Mouse (Mus musculus): ENCODE measurements around the gene Cgn. TPM values are rescaled to one million over a fixed set of nuclear protein-coding genes. Genes with fewer than 3 reads are reported as not detected.
"Not testable (repeated sequence)": the region's sequence is repeated elsewhere in the genome, so short reads cannot be mapped to it uniquely, and the experiment has no call there.

Gene Cgn
- total and polyA plus RNA-seq, 3 experiments = 0.04 to 0.86 TPM; not detected in 1

DNA sequence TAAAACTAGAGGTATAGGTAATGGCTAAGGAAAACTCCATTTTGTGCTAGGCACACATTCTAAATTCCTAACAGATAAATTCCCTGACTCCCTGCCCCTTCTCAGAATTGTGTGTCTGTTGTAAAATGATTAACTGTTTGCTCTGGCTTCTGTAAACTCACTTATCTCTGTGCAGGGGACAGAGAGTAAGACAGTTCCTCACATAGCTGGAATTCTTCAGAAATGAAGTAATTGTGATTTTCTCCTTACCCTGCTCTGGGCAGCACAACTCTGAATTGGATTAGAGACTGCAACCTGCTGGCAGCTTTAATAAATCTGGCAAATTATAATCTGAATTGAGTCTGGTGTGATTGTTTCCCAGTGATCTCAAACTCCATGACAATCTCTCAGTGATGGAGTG is 75.7 kb downstream of the Cgn start:
- H3K36me3 ChIP-seq (ENCODE audit: control insufficient read depth in 1 of 2, insufficient read depth in 2 of 2, low read length in 2 of 2); H3K4me3 ChIP-seq (ENCODE audit: control insufficient read depth in 1 of 2, insufficient read depth in 1 of 2, low read depth in 2 of 2, low read length in 2 of 2); DNase-seq (ENCODE audit: low read depth, low spot score); H3K9me3 ChIP-seq (replicated peaks; ENCODE audit: insufficient read depth, low read length); H3K79me2 ChIP-seq (ENCODE audit: control insufficient read depth, insufficient read depth, low read length, poor library complexity); H3K9ac ChIP-seq (ENCODE audit: control insufficient read depth, low read depth, low read length, poor library complexity, severe bottlenecking); H3K27ac ChIP-seq (ENCODE audit: control insufficient read depth, low read depth, low read length); H3K4me1 ChIP-seq (ENCODE audit: control insufficient read depth in 1 of 2, insufficient read depth in 2 of 2, low read length in 2 of 2): not testable (repeated sequence)
- peaks cover 8 to 16% of the 10 kb centered on the region in 2 experiments; a peak in 3 of 4 replicates for H3K27me3 ChIP-seq (ENCODE audit: control insufficient read depth in 1 of 2, insufficient read depth in 2 of 2, low read length in 2 of 2)

Other genes starting within 250 kb of the Cgn start
- 36.9 and 38.5 TPM in 2 replicates for gene Snx27, start 203.8 kb downstream of the Cgn start, total RNA-seq (2012; rRNA removed)
- gene Snx27, start 203.8 kb downstream of the Cgn start, polyA plus RNA-seq (2012; ENCODE audit: insufficient read depth in 1 of 2, insufficient read length in 2 of 2, low read depth in 1 of 2, low replicate concordance in 2 of 2, missing spikeins in 1 of 2) = 100 to 1,000 TPM in 1 of 2 experiments, 10 to 100 TPM in 1; 45.4 to 123 TPM
- gene Gm10972, start 143.4 kb downstream of the Cgn start, total RNA-seq (2012; rRNA removed) = not detected in 2 replicates
- gene Gm10972, start 143.4 kb downstream of the Cgn start, polyA plus RNA-seq (2012; ENCODE audit: insufficient read depth in 1 of 2, insufficient read length in 2 of 2, low read depth in 1 of 2, low replicate concordance in 2 of 2, missing spikeins in 1 of 2) = not detected
- 4.8 and 6.6 TPM in 2 replicates for gene Tuft1, start 127.6 kb downstream of the Cgn start, total RNA-seq (2012; rRNA removed)
- 10 to 100 TPM in 1 of 2 experiments, not detected in 1; 13.5 TPM for gene Tuft1, start 127.6 kb downstream of the Cgn start, polyA plus RNA-seq (2012; ENCODE audit: insufficient read depth in 1 of 2, insufficient read length in 2 of 2, low read depth in 1 of 2, low replicate concordance in 2 of 2, missing spikeins in 1 of 2)
- gene Selenbp2, start 92.9 kb downstream of the Cgn start, total RNA-seq (2012; rRNA removed) = 35.7 and 60.7 TPM in 2 replicates
- gene Selenbp2, start 92.9 kb downstream of the Cgn start, polyA plus RNA-seq (2012; ENCODE audit: insufficient read depth in 1 of 2, insufficient read length in 2 of 2, low read depth in 1 of 2, low replicate concordance in 2 of 2, missing spikeins in 1 of 2) = 10 to 100 TPM in 1 of 2 experiments, not detected in 1; 67.0 TPM
- gene Pogz, start 51.1 kb upstream of the Cgn start, total RNA-seq (2012; rRNA removed) = 10.6 and 12.9 TPM in 2 replicates
- 10 to 100 TPM in 1 of 2 experiments, not detected in 1; 31.6 TPM for gene Pogz, start 51.1 kb upstream of the Cgn start, polyA plus RNA-seq (2012; ENCODE audit: insufficient read depth in 1 of 2, insufficient read length in 2 of 2, low read depth in 1 of 2, low replicate concordance in 2 of 2, missing spikeins in 1 of 2)
- 890 and 977 TPM in 2 replicates for gene Psmb4, start 100.5 kb upstream of the Cgn start, total RNA-seq (2012; rRNA removed)
- 100 to 1,000 TPM; 826 to 964 TPM for gene Psmb4, start 100.5 kb upstream of the Cgn start, polyA plus RNA-seq (2012; ENCODE audit: insufficient read depth in 1 of 2, insufficient read length in 2 of 2, low read depth in 1 of 2, low replicate concordance in 2 of 2, missing spikeins in 1 of 2)
- 109 and 179 TPM in 2 replicates for gene Selenbp1, start 146.6 kb upstream of the Cgn start, total RNA-seq (2012; rRNA removed)
- 100 to 1,000 TPM in 1 of 2 experiments, not detected in 1; 365 TPM for gene Selenbp1, start 146.6 kb upstream of the Cgn start, polyA plus RNA-seq (2012; ENCODE audit: insufficient read depth in 1 of 2, insufficient read length in 2 of 2, low read depth in 1 of 2, low replicate concordance in 2 of 2, missing spikeins in 1 of 2)
- 9.5 and 10.0 TPM in 2 replicates for gene Rfx5, start 167.6 kb upstream of the Cgn start, total RNA-seq (2012; rRNA removed)
- gene Rfx5, start 167.6 kb upstream of the Cgn start, polyA plus RNA-seq (2012; ENCODE audit: insufficient read depth in 1 of 2, insufficient read length in 2 of 2, low read depth in 1 of 2, low replicate concordance in 2 of 2, missing spikeins in 1 of 2) = 10 to 100 TPM in 1 of 2 experiments, not detected in 1; 19.4 TPM
- gene Pi4kb, start 188.2 kb upstream of the Cgn start, total RNA-seq (2012; rRNA removed) = 45.0 and 45.1 TPM in 2 replicates
- 10 to 100 TPM in 1 of 2 experiments, not detected in 1; 56.7 TPM for gene Pi4kb, start 188.2 kb upstream of the Cgn start, polyA plus RNA-seq (2012; ENCODE audit: insufficient read depth in 1 of 2, insufficient read length in 2 of 2, low read depth in 1 of 2, low replicate concordance in 2 of 2, missing spikeins in 1 of 2)
- 14.5 and 16.2 TPM in 2 replicates for gene Zfp687, start 229.0 kb upstream of the Cgn start, total RNA-seq (2012; rRNA removed)
- gene Zfp687, start 229.0 kb upstream of the Cgn start, polyA plus RNA-seq (2012; ENCODE audit: insufficient read depth in 1 of 2, insufficient read length in 2 of 2, low read depth in 1 of 2, low replicate concordance in 2 of 2, missing spikeins in 1 of 2) = 10 to 100 TPM in 1 of 2 experiments, not detected in 1; 36.6 TPM